Mouse (Mus musculus): ENCODE results near the gene Gsdma.

- TF ChIP-seq MAX (IDR thresholded peaks at IDR 0.05; ENCODE audit: low read length) (no peak), JUN (IDR thresholded peaks at IDR 0.05; ENCODE audit: insufficient read depth, low read depth, low read length) (no peak), POLR2AphosphoS2 (IDR thresholded peaks at IDR 0.05; ENCODE audit: low read depth, low read length) (no peak), CTCF (conservative IDR thresholded peaks at IDR 0.05 in 1 of 2, IDR thresholded peaks at IDR 0.05 in 1 of 2; ENCODE audit: low read depth in 2 of 2, low read length in 2 of 2) (no peak)
Observed at GRCm38 (mm10) chr11:98701213-98701670, 37.1 kb downstream of the Gsdma start, which contains the start of gene Csf3.

Measured in CH12.LX (cell line).